ENCODE assay signal across 31 mouse cellular contexts in the genomic region with DNA sequence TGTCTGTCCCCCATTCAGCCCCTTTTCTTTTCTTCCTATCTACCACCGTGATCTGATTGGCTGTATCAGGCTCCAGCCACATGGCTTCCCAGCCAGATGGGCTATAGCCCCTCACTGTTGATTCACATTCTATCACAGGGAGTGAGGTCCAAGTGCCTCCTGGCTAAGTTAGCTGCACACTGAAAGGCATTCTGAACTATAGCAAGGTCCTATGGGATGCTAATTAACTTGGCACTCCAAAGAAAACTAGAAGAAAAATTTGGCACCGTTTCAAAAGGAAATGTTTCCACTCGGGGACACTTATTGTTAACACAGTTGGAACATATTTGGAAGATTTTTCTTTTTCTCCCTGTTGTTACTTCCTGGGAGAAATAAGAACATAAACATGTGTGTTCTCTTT. TPM values are rescaled to one million over a fixed set of nuclear protein-coding genes. Genes with fewer than 3 reads are reported as not detected.
DNase-seq lines count a peak whose midpoint lies in the region; ATAC-seq and TF ChIP-seq lines count a peak whose summit lies in the region.
"Had no signal": no experiment of that assay in that cellular context is flagged by ENCODE, and none has a peak within 500 bp of the region (broad histone marks: within the 10 kb centered on the region; RNA-seq: fewer than 3 reads in every experiment).

No protein-coding gene starts in this region.

- 0 out of 2 replicates have a peak, but pooled peaks cover 3% of the 10 kb centered on the region for H3K4me1 ChIP-seq in forebrain, embryonic 15.5 days
- no peaks in the 10 kb centered on the region for H3K4me1 ChIP-seq in forebrain, embryonic 16.5 days (replicated peaks; ENCODE audit: control insufficient read depth, insufficient read depth, low read length)
- no peaks in the 10 kb centered on the region for H3K4me1 ChIP-seq in limb, embryonic 14.5 days (ENCODE audit: control insufficient read depth, insufficient read depth, low read length)
- no peaks in the 10 kb centered on the region for H3K4me1 ChIP-seq in limb, embryonic 10.5 days
- H3K4me1 ChIP-seq in midbrain, postnatal 0 days (ENCODE audit: insufficient read depth, low read length): no peaks in the 10 kb centered on the region
- H3K4me1 ChIP-seq in midbrain, embryonic 13.5 days (replicated peaks): no peaks in the 10 kb centered on the region
- H3K4me1 ChIP-seq: embryonic facial prominence, embryonic 12.5 days; heart, embryonic 12.5 days; heart, embryonic 15.5 days; hindbrain, embryonic 10.5 days had no signal

- TF ChIP-seq CTCF in midbrain, postnatal 0 days (IDR thresholded peaks at IDR 0.05): no peak
- TF ChIP-seq CTCF in brain, embryonic 14.5 days (IDR thresholded peaks at IDR 0.05; ENCODE audit: borderline replicate concordance, extremely low read depth, insufficient read depth, insufficient read length): no peak

- H3K36me3 ChIP-seq in forebrain, embryonic 15.5 days: no peaks in the 10 kb centered on the region
- H3K36me3 ChIP-seq in forebrain, embryonic 16.5 days (ENCODE audit: control insufficient read depth, insufficient read depth): no peaks in the 10 kb centered on the region
- no peaks in the 10 kb centered on the region for H3K36me3 ChIP-seq in limb, embryonic 14.5 days (ENCODE audit: control insufficient read depth, insufficient read depth, low read length)
- no peaks in the 10 kb centered on the region for H3K36me3 ChIP-seq in limb, embryonic 10.5 days
- no peaks in the 10 kb centered on the region for H3K36me3 ChIP-seq in midbrain, postnatal 0 days (ENCODE audit: insufficient read depth, low read length)
- H3K36me3 ChIP-seq in midbrain, embryonic 13.5 days: no peaks in the 10 kb centered on the region
- H3K36me3 ChIP-seq: embryonic facial prominence, embryonic 12.5 days; heart, embryonic 12.5 days; heart, embryonic 15.5 days; hindbrain, embryonic 10.5 days had no signal

- no peak overlapping the region for H3K4me3 ChIP-seq in forebrain, embryonic 15.5 days
- no peak overlapping the region for H3K4me3 ChIP-seq in forebrain, embryonic 16.5 days (replicated peaks; ENCODE audit: low read length)
- no peak overlapping the region for H3K4me3 ChIP-seq in limb, embryonic 14.5 days (replicated peaks; ENCODE audit: low read length)
- no peak overlapping the region for H3K4me3 ChIP-seq in limb, embryonic 10.5 days
- no peak overlapping the region for H3K4me3 ChIP-seq in midbrain, postnatal 0 days (ENCODE audit: low read depth, low read length)
- no peak overlapping the region for H3K4me3 ChIP-seq in midbrain, embryonic 13.5 days (replicated peaks)
- H3K4me3 ChIP-seq: embryonic facial prominence, embryonic 12.5 days; erythroblast, embryonic 14.5 days; forebrain, embryonic 13.5 days; heart, embryonic 12.5 days; heart, embryonic 15.5 days; hindbrain, embryonic 10.5 days had no signal

- 29% methylated on average over 3 of the region's 3 CpGs for WGBS in forebrain, embryonic 15.5 days
- 19% methylated on average over 3 of the region's 3 CpGs for WGBS in forebrain, embryonic 16.5 days
- WGBS in limb, embryonic 14.5 days: 54% methylated on average over 3 of the region's 3 CpGs
- WGBS in limb, embryonic 10.5 days: 91% methylated on average over 3 of the region's 3 CpGs
- 56% methylated on average over 3 of the region's 3 CpGs for WGBS in midbrain, postnatal 0 days
- WGBS in midbrain, embryonic 13.5 days: 65% methylated on average over 3 of the region's 3 CpGs

- H3K27ac ChIP-seq in forebrain, embryonic 15.5 days (replicated peaks): no peak overlapping the region
- no peak overlapping the region for H3K27ac ChIP-seq in forebrain, embryonic 16.5 days (ENCODE audit: low read length)
- no peak overlapping the region for H3K27ac ChIP-seq in limb, embryonic 14.5 days (replicated peaks; ENCODE audit: low read depth, low read length)
- no peak overlapping the region for H3K27ac ChIP-seq in limb, embryonic 10.5 days
- H3K27ac ChIP-seq in midbrain, postnatal 0 days (ENCODE audit: low read depth, low read length): no peak overlapping the region
- H3K27ac ChIP-seq in midbrain, embryonic 13.5 days: no peak overlapping the region
- H3K27ac ChIP-seq: embryonic facial prominence, embryonic 12.5 days; forebrain, embryonic 13.5 days; heart, embryonic 15.5 days; hindbrain, embryonic 10.5 days; hindbrain, embryonic 14.5 days had no signal

- TF ChIP-seq POLR2A in limb, embryonic 14.5 days (IDR thresholded peaks at IDR 0.05; ENCODE audit: borderline replicate concordance, extremely low read depth, insufficient read depth, insufficient read length): no peak
- no peak for TF ChIP-seq POLR2A in brain, embryonic 14.5 days (IDR thresholded peaks at IDR 0.05; ENCODE audit: borderline replicate concordance, extremely low read depth, insufficient read depth, insufficient read length, poor library complexity, severe bottlenecking)

- no peak overlapping the region for H3K9ac ChIP-seq in forebrain, embryonic 15.5 days (replicated peaks)
- H3K9ac ChIP-seq in forebrain, embryonic 16.5 days (replicated peaks; ENCODE audit: low read depth, low read length): no peak overlapping the region
- H3K9ac ChIP-seq in limb, embryonic 14.5 days (ENCODE audit: low read depth, low read length, severe bottlenecking): no peak overlapping the region
- H3K9ac ChIP-seq in midbrain, postnatal 0 days (replicated peaks; ENCODE audit: low read length, poor library complexity, severe bottlenecking): no peak overlapping the region
- no peak overlapping the region for H3K9ac ChIP-seq in midbrain, embryonic 13.5 days (replicated peaks)
- H3K9ac ChIP-seq: embryonic facial prominence, embryonic 12.5 days; forebrain, embryonic 13.5 days; heart, embryonic 12.5 days; heart, embryonic 15.5 days; hindbrain, embryonic 14.5 days had no signal

- 0 out of 2 replicates have a peak, but pooled peaks have one; percentile 46 for ATAC-seq in forebrain, embryonic 15.5 days (replicated peaks)
- no peak for ATAC-seq in forebrain, embryonic 16.5 days
- ATAC-seq in limb, embryonic 14.5 days (ENCODE audit: low FRiP score, low read depth): no peak
- ATAC-seq in midbrain, postnatal 0 days (ENCODE audit: low FRiP score): no peak
- no peak for ATAC-seq in midbrain, embryonic 13.5 days
- ATAC-seq: activated CD4-positive, CD25-positive, alpha-beta regulatory T cell, adult 4 months; CD4-positive, CD25-positive, alpha-beta regulatory T cell, adult 4 months; forebrain, embryonic 13.5 days had no signal

- H3K27me3 ChIP-seq in forebrain, embryonic 15.5 days: no peaks in the 10 kb centered on the region
- no peaks in the 10 kb centered on the region for H3K27me3 ChIP-seq in forebrain, embryonic 16.5 days (replicated peaks; ENCODE audit: control insufficient read depth, insufficient read depth, low read length)
- H3K27me3 ChIP-seq in limb, embryonic 14.5 days (ENCODE audit: control insufficient read depth, insufficient read depth, low read length): no peaks in the 10 kb centered on the region
- no peaks in the 10 kb centered on the region for H3K27me3 ChIP-seq in limb, embryonic 10.5 days (ENCODE audit: low read depth, poor library complexity, severe bottlenecking)
- H3K27me3 ChIP-seq in midbrain, postnatal 0 days (ENCODE audit: insufficient read depth, low read length): no peaks in the 10 kb centered on the region
- H3K27me3 ChIP-seq in midbrain, embryonic 13.5 days: no peaks in the 10 kb centered on the region
- H3K27me3 ChIP-seq: embryonic facial prominence, embryonic 12.5 days; heart, embryonic 12.5 days; heart, embryonic 15.5 days had no signal

- no peaks in the 10 kb centered on the region for H3K9me3 ChIP-seq in forebrain, embryonic 15.5 days
- H3K9me3 ChIP-seq in forebrain, embryonic 16.5 days (ENCODE audit: control insufficient read depth, low read length): no peaks in the 10 kb centered on the region
- no peaks in the 10 kb centered on the region for H3K9me3 ChIP-seq in limb, embryonic 14.5 days (ENCODE audit: control insufficient read depth, low read length)
- no peaks in the 10 kb centered on the region for H3K9me3 ChIP-seq in limb, embryonic 10.5 days (replicated peaks)
- H3K9me3 ChIP-seq in midbrain, postnatal 0 days (ENCODE audit: low read length): no peaks in the 10 kb centered on the region
- no peaks in the 10 kb centered on the region for H3K9me3 ChIP-seq in midbrain, embryonic 13.5 days
- H3K9me3 ChIP-seq: embryonic facial prominence, embryonic 12.5 days; forebrain, embryonic 13.5 days; heart, embryonic 12.5 days; heart, embryonic 15.5 days; hindbrain, embryonic 10.5 days had no signal

- DNase-seq in limb, embryonic 14.5 days (ENCODE audit: low spot score): peak; percentile 21
- DNase-seq in limb, embryonic 10.5 days (ENCODE audit: low spot score): no peak
- peak; percentile 33 for DNase-seq in midbrain, postnatal 0 days (ENCODE audit: low spot score)
- DNase-seq in brain, embryonic 14.5 days (ENCODE audit: low read depth): peak; percentile 76
- no peak for DNase-seq in layer of hippocampus, postnatal 25 days (ENCODE audit: extremely low spot score in 1 of 2, low spot score in 1 of 2)
- DNase-seq: adrenal gland, adult 8-10 months; adrenal gland, postnatal 25 days; cerebellum, adult 18-20 months; cerebellum, adult 9-10 months; cerebellum, postnatal 14 days; gastrocnemius, postnatal 10 days; gastrocnemius, postnatal 36 days; heart, postnatal 10 days; heart, postnatal 36 days had no signal

- no peak overlapping the region for H3K4me2 ChIP-seq in forebrain, embryonic 15.5 days (replicated peaks)
- no peak overlapping the region for H3K4me2 ChIP-seq in forebrain, embryonic 16.5 days (ENCODE audit: low read length)
- H3K4me2 ChIP-seq in limb, embryonic 14.5 days (replicated peaks; ENCODE audit: low read depth, low read length, severe bottlenecking): no peak overlapping the region
- no peak overlapping the region for H3K4me2 ChIP-seq in midbrain, postnatal 0 days (ENCODE audit: low read depth, low read length, poor library complexity, severe bottlenecking)
- H3K4me2 ChIP-seq in midbrain, embryonic 13.5 days (replicated peaks): no peak overlapping the region
- H3K4me2 ChIP-seq: embryonic facial prominence, embryonic 12.5 days; forebrain, embryonic 13.5 days; heart, embryonic 12.5 days; heart, embryonic 15.5 days; hindbrain, embryonic 14.5 days had no signal

RNA-seq across cellular contexts. Expression of gene Dynlrb2, which starts 53.4 kb away (rescaled TPM):
- 7.7 and 14.5 TPM in 2 replicates for polyA plus RNA-seq in forebrain, embryonic 15.5 days (2015; fragmentation: Nextera tagmentation; extraction: Ambion mirVana)
- 5.9 and 7.1 TPM in 2 replicates for polyA plus RNA-seq in forebrain, embryonic 16.5 days (2015; fragmentation: Nextera tagmentation; extraction: Ambion mirVana)
- polyA plus RNA-seq in limb, embryonic 14.5 days (2012; rRNA removed): 0.23 and 0.25 TPM in 2 replicates
- not detected in 2 replicates for polyA plus RNA-seq in limb, embryonic 14.5 days (2014; fragmentation: Nextera tagmentation; extraction: Ambion mirVana)
- polyA plus RNA-seq in limb, embryonic 10.5 days (2016; fragmentation: Nextera tagmentation; extraction: Ambion mirVana): 0.33 TPM in 1 of 2 replicates, not detected in the other
- 2.0 and 20.4 TPM in 2 replicates for total RNA-seq in midbrain, postnatal 0 days (2014; rRNA removed)
- 14.5 and 17.4 TPM in 2 replicates for polyA plus RNA-seq in midbrain, postnatal 0 days (2015; fragmentation: Nextera tagmentation; extraction: Ambion mirVana)
- polyA plus RNA-seq in midbrain, embryonic 13.5 days (2015; fragmentation: Nextera tagmentation; extraction: Ambion mirVana): 2.6 and 7.8 TPM in 2 replicates
- 10.9 and 12.9 TPM in 2 replicates for polyA plus RNA-seq in brain, embryonic 14.5 days (2012; rRNA removed)
- total RNA-seq in layer of hippocampus, postnatal 25 days (2021): 1 to 10 TPM; 1.6 to 1.9 TPM
- total RNA-seq: adrenal gland, postnatal 25 days; gastrocnemius, adult 18-20 months; gastrocnemius, postnatal 10 days; gastrocnemius, postnatal 36 days; granulocyte monocyte progenitor cell, adult 5-6 weeks; heart, postnatal 10 days; heart, postnatal 36 days; MEL had no signal
- polyA plus RNA-seq: activated CD4-positive, CD25-positive, alpha-beta regulatory T cell, adult 4 months; C2C12; CD4-positive, CD25-positive, alpha-beta regulatory T cell, adult 4 months; erythroblast, embryonic 14.5 days; heart, embryonic 12.5 days; intestine, embryonic 14.5 days had no signal

Comparison
In these comparisons a context has a peak if more than half of its experiments do, and no peak if none do; other contexts are left out.
1. DNase-seq: peak in limb, embryonic 14.5 days (single experiment), midbrain, postnatal 0 days (single experiment) and brain, embryonic 14.5 days (single experiment); none in limb, embryonic 10.5 days (single experiment) and layer of hippocampus, postnatal 25 days (0 of 2).